Mouse (Mus musculus): ENCODE results near the gene Ewsr1.
A peak's percentile ranks its signal among the peaks of the same experiment; 100 is the strongest.

The Ewsr1 gene

DNA sequence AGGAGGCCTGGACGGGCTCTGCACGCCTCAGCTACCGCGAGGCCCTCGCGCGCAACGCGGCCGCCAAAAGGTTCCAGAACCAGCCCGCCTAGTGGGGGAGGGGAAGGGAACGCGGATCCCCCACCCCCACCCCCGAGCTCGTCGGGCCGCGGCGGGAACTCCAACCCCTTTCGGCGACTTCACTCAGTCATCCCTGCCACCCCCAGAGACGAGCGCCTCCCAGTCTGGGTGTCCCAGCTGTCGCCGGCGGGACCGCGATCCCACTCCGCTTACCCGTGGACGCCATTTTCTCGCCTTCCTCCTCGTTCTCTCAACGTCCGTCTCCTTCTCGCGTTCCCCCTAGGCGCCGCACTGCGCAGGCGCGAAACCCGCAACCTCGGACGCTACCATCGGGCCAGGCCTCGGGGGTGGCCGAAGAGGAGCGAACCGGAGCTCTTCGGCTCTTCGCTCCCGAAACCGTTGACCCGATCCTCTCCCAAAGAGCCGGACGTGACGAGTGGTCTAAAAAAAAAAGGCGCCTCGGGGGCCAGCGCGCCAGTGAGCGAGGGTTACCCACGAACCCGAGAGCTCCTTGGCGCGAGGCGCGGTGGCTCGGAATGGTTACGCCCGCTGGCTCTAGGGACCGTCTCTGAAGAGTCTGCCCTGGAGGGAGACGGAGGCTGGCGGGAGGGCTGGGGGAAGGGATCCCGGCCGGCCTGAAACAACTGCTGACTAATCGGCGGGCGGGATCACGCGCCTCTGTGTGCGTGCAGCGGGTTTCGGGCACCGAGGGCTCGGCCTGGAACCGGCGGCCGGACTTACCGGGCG lies at the start of gene Ewsr1, which contains the start of gene Rhbdd3:
Gene Ewsr1 (minus strand): TSS at position 531 of the 807 bp plus-strand sequence.
Gene Rhbdd3 (plus strand): TSS at position 191 of the 807 bp plus-strand sequence.
- peak; percentile 98 for DNase-seq

DNA sequence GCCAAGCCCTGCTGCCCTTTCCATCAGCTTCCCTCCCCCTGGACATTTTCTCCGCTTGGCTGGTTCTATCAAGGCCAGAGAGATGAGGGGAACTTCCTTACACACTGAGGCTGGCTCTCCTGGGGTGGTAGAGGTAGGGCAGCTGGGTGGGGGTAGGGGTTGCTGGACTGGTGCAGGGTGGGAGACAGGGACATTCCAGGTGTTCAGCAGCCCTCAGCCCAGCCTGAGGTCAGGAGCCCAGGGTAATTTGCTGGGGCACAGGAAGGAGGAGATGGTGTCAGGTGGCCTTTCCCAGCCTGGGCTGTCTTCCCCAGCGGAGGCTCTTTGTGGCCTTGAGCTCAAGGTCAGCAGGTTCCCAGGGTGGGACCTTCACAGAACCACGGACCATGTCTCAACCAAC lies 46.5 kb upstream of the Ewsr1 start:
- DNase-seq: peak; percentile 57 to 68

DNA sequence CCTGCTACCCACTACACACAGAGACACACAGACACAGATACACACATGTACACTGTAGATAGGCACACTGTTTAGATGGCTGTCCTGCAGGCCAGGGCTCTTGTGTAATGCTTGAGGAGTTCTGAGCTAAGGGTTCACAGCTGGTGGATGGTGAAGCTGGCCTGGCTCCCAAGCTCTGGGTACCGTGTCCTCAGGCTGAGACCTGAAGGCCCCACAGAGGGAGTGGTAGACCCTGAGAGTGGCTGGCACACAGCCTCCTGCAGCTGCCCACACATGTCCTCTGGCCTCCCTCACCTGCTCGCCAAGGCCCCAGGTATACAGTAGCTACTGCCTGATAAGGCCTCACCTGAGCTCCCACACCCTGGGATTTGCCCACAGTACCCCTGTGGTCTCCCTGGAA lies 42.9 kb upstream of the Ewsr1 start:
- no peak for DNase-seq

DNA sequence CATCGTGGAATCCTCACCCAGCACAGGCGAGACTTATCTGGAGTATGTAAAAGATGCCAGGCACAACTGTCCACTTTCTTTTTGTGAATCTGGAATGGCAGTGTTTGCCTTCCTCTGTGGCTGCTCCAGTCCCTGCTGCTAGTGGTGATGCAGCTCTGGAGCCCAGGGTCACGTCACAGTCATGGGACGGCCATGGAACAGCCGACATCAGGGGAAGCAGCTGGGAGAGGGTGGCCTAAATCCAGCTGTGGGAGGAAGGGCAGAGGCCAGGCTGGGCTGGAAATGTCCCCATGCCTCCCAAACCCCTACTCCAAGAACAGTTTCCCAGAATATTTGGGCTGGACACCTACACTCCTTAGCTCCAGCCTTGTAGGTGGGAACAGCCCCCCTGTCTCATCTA lies 42.2 kb upstream of the Ewsr1 start:
- DNase-seq: peak in 1 of 2 experiments; percentile 50

DNA sequence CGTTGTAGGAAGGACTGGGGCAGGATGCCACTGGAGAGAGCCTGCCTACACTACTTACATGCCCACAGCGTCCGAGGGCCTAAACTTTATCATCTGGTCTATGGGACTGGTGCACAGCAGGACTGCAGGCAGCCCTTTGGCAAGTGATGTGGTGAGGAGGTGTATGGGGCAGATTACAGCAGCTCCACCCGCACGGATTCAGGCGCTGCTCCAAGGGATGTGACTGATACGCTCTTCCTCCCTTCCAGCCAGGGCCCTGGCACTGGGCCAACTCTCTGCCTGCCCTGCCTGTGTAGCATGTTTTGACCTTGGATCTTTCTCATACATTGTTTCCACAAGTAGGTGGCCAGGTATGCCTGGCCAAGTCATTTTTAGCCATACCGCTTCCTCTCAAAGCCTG lies 41.6 kb upstream of the Ewsr1 start:
- peak; percentile 81 to 88 for DNase-seq

DNA sequence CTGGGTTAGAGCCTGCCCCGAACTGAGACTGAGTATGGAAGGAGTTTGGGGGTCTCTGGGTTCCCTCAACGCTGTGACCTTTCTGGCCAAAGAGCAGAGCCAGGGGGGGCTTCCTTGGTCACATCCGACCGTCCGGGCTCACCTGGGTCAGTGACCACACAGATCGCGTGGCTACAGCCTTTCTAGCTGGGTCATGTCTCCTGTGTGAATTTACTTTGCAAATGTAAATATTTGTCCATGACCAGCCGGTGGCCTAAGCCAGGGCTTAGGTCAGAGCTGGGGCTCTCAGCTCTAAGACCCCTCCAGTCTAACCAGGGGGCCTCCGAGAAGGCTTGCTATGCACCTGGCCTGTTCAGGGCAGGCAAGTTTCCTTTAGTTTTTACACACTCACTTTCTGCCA lies 40.3 kb upstream of the Ewsr1 start:
- no peak for DNase-seq

DNA sequence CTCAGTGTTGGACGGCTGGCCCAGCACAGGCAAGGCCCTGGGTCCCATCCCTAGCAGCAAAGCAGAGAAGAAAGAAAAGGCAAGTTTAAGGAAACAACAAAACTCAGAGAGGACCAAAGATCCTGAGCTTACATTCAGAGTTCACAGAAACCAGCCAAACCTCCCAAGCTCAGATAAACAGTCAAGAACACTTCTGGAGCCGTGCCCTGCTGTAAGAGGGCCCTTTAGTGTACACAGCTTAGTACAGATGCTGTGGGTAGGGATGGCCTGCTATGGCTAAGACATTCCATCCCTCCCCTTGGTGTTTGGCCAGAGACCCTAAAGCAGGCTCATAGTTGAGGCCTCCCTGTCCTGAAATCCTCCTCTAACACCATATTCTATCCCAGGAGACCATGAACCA lies 39.6 kb upstream of the Ewsr1 start:
- no peak for DNase-seq

DNA sequence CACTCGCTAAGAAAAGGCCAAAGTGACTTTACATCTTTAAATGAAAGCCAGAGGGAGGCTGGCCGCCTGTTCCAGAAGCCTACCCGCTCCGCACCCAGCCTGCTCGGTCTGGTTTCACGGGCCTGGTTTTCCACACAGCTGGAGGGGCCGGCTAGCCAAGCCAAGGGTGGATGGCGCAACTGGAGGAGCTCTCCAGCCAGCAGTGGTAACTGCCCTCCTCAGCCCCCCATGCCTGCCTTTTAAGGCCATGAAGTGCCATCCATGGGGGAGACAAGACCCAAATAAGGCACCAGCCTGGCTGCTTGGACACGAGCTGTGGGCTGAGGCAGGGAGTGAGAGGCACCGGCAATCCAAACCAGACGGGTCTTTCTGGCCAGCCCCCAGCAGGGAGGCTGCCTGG lies 36.8 kb upstream of the Ewsr1 start:
- DNase-seq: peak in 1 of 2 experiments; percentile 62

DNA sequence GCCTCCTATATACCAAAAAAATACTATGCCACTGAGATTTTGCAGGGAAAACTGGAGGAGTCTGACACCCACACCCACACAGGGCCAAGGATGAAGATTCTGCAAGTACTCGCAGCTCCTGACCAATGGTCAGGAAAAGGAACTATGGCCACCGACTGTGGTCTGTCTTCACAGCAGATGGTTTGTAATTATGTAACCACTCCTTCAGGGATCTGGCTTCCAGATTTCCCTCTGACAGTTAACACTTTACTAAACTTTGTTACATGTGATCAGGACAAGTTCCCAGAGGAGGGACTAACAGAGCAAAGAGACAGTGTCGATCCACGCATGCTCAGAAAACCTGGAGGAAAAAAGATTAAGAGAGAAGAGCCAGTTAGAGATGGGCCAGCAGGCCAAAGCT lies 33.7 kb upstream of the Ewsr1 start:
- no peak for DNase-seq

DNA sequence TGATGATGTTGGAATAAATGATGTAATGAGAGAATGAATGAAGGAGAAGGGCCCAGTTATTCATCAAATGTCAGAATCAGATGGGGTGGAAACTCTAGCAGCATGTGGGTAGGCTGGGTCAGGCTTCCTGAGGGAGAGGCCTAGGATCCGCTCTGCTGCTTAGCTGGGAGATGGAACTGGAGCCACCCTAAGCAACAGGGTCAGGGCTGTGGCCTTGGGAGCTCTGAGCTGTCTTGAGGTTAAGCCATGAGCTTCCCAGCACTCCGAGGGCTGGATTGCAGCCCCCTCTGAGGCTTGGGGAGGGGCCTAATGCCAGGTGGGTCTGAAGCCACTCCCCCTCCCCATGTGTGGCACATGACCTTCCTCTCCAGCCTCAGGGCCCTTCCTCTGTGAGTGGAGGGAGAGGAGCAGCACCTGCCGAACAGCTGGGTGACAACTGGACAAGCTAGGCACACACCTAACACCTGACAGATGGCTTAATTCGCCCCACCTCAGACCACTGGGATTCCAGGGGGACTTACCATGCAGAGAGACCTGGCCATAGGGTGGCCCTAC lies 31.1 kb upstream of the Ewsr1 start:
- DNase-seq: no peak

DNA sequence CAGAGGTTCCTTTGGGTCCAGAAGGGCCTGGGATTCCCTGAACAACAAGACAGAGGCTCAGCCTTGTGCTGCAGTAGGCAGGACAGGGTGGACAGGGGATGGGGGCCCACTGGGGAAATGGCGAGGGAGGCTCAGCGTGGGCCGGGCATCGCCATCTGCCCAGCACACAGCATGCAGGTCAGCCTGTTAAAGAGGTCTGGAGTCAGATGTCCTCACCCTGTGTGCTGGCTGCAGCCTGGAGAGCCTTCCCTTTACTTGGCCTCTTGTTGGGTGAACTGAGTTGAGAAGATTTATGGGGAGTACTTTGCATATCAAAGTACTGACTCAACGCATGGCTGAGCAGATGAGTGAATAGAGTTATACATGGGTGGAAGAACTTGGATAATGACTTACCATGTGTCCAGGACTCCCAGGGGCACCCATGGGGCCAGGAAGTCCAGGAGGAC lies 30.0 kb upstream of the Ewsr1 start:
- no peak for DNase-seq

DNA sequence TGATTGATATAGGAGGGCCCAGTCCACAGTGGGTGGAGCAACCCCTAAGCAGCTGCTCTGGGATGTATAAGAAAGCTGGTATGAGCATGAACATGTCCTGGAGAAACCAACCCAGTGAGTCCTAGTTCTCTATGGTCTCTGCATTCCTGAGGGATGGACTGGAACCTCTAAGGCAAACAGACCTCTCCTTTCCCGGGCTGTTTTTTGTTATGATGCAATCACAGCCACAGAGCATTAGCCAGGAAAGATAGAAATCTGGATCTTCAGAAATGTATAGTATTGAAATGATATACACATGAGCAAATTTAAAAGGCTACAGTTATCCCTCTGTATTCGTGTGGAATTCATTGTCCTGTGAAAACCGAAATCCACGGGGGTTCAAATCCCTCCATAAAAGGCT lies 26.6 kb upstream of the Ewsr1 start:
- DNase-seq: no peak

DNA sequence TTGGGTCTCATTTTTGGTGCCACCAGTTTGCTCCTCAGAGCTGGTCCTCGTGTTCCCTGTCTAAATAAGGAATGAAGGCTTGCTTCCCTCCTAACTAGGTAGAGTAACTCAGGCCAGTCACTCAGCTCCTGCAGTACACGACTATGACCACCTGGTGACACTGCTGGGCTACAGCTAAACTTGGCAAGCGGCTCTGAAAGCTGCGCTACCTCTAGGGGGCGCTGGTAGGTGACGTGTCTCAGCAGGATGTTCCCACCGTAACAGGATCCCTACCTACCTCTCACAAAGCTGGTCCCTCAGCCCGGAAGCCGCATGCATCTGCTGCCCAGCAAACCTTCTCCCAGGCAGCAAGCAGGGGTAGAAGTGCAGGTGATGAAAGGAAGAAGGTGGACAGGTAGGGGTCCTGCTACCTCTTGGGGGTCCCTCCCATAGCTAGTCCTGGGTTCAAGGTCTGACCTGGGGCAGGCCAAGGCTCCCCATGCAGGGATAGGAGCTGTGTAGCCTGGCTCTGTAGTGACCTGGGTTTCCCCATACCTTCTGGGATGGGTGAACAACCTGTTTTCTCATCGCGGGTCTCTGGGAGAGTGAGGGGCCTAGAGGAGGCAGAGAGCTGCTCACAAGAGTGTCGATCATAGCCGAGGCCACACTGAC lies 16.0 kb upstream of the Ewsr1 start:
- DNase-seq: peak; percentile 94 to 95

DNA sequence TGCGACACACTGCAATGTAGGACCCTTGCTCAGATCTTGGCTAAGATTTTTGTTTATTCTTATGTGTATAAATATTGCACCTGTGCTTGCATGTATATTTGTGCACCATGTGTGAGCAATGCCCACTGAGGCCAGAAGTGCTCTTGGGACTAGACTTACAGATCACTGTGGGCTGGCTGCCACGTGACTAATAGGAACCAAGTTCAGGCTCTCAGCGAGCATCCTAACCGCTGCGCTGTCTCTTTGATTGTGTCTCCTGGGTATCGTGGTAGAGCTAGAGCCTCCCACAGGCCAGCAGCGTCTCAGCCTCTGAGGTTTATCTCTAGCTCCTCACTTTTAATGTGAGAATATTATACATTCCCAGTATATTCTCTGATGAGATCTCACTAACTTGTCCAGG lies 14.6 kb upstream of the Ewsr1 start:
- DNase-seq: no peak

DNA sequence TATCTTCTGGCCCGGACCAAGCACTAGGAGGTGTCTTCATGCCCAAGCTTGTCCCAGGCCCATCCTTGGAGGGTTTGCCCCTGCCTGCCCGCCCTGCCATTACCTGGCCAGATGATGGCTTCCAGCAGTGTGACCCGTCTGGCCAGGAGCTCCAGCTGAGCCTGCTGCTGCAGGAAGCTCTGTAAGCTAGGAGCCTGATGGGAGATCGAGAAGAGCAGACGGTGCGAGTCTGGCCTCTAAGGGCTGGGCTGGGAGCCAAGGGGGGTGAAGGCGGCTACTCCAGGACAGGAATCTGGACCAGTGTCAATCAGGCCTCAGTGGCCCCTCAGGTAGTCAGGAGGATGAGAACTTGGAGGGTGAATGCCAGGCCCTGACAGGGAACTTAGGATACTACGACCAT lies 10.4 kb upstream of the Ewsr1 start:
- DNase-seq: no peak

DNA sequence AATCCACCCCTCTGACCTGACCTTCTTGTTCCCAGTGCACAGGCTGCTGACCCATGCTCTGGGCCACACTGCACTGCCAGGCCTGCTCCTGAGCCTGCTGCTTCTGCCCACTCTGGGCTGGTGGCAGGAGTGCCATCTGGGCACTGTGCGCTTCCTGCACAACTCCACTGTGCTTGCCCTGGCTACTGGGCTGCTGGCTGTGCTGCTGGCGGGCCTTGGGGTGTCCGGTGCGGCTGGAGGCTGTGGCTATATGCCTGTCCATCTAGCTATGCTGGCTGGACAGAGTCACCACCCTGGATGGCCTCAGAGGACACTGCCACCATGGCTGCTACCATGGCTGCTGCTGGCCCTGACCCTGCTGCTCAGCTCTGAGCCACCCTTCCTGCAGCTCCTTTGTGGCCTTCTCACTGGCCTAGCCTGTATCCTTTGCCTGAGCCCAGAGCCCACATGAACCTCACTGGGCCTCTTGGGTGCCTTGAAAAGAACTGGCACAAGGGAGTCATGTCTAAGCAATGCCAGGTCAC lies 5.0 kb upstream of the Ewsr1 start:
- no peak for DNase-seq

DNA sequence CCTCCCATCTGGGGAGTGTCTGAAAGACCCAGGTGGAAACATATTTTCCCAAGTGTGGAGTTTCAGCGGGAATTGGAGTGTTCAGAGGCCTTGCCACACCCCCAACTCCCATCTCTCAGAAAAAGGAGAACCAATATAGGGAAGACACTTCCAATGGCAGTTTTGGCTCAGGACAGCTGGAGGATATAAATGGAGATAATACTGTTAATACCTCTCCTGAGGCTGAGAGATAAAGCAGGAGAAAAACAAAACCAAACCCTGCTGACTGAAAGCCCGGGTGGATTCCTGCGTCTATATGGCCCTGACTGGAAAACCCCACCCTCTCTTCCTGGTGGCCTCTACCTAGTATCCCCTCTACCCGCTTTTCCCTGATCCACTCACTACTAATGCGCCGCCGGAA lies 3.3 kb upstream of the Ewsr1 start:
- DNase-seq: no peak

DNA sequence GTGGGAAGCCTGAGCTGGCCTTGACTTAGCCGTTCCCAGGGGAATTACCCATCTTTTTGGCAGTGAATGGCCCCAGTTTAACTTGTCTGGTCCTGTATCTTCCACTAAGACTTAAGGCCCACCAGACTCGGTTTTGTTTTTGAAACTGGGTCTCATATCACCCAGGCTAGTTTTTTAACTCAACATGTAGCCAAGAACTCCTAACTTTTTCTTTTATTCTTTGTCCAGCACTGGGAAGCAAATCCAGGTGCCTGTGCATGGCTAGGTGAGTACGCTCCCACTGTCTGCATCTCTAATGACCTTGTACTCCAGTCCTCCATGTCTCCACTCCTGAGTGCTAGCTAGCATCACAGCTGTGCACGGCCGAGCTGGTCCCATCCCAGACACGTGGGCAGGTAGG lies 2.6 kb upstream of the Ewsr1 start:
- no peak for DNase-seq

DNA sequence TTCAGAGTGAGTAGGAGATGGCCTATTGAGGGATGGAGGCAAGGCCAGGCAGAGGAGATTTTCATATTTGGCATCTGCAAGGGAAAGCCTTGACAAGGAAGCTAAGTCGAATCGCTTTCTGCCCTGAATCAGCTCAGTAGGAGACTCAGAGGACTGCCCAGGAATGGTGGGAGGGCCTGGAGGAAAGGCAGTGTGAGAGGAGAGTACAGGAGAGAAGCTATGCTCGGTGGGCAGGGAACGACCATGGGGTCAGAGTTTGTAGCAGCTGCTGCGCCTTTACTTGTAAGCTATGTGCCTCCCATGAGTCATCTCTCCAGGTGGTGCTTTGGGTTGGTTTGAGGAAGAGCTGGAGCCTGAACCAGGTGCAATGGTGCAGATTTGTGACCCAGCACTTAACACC lies 1.7 kb upstream of the Ewsr1 start:
- peak in 1 of 2 experiments; percentile 52 for DNase-seq

DNA sequence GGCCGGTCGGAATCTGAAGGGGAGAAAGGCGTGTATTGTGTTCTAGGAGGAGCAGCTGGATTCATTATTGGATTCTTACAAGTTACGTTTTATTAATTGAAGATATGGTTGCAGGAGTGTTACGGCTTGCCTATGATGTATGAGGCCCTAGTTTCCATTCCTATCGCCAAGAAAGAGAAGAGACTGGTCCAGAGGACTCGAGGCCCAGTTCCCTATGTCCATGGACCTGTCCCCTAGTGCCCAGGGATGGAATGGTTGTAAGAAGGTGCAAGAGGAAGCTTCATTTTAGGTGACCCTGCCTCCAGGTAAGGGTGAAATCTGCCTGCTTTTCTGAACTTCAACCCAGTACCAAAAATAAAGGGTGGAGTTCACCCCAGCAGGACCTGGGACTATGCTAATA lies 1.2 kb upstream of the Ewsr1 start:
- DNase-seq: peak in 1 of 2 experiments; percentile 40

DNA sequence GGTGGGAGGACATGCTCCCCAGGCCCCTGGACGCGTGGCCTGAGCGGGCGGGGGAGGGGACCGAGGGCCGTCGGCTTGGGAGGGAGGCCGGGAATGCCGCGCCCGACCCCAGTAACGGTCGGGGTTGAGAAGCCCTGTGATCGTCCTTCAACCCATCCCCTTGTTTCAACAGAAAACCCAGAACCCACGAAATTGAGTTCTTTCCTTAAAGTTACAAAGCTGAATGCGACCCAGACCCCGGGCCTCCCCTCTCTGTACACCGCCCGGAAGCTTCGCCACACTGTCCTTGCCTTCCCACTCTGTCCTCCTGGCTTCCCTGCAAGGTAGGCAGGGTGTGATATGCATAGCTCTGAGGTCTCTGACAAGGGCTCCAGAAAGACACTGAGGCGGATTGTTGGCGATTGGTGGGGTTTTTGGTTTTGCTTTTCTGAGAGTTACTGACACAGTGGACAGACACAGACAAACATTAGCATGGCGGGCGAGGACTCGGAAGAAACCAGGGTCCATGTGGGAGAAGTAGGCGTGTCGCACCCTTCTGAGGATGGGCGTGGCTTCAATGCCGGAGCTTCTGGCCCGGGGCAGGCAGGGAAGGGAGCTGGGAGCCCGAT lies 614 bp upstream of the Ewsr1 start:
- DNase-seq: peak; percentile 89 to 93

DNA sequence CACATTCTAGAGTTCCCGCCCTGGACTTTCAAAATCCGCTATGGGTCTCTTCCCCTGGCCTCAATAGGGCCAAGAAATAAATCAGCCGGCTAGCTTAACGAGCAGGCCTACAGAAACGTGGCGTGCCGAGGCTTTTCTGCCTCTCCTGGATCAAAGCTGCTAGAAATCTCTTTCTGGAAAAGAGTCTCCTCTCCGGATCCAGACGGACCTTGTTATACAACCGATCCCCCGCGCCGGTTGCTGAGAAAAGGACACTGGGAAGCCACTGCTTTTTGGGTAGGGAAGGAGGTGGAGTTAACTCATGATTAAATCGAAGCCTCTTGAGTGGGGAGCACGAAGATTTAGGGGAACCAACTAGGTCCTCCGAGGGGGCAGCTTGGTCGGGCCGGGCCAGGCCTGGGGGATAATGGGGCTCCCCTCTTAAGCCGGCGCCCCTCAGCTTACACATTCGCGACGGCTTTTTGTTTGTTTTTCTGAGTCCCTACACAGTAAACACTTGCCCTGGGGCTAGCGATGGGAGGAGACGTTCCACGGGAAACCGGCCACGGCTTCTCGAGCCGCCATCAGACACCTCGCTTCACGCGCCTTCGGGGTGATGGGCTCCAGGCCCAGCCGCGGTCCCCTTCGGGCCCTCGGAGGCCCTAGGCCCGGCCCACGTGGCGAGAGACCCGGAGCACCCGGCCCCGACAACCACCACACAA lies 881 bp downstream of the Ewsr1 start:
- DNase-seq: peak; percentile 47 to 64

Data from kidney, postnatal 4 days (tissue).